Comparison of ENCODE assay signal across 8 mouse cellular contexts in the genomic region with DNA sequence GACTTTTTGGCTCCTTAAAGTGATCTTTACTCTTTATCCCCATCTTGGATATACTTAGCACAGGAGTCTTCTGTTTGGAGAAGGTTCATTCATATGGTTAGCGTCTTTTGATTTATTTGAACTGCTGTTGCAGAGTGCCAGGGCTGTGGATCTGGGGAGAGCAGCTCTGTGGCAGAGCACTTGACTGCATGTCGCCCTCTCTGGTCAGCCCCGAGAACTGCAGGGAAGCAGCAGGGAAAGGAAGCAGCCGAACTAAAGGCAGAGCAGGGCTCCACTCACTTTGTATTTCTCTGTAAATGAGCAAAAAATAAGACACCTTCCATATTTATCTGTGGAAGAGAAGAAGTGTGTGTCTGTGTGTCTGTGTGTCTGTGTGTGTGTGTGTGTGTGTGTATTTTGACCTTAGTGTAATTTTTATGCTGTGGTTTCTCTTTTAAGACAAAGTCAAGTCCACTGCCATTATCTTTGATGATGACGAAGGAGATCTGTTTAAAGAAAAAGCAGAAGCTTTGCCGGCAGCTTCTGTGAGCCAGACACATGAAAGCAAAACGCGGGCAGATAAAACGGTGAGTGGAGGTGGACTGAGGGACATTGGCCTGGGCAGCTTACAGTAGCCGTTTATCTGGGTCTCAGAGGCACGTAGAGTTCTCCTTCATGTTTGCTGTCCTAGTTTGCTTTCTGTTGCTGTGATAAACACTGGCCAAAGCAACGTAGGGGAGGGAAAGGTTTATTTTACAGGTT. TPM values are rescaled to one million over a fixed set of nuclear protein-coding genes. Genes with fewer than 3 reads are reported as not detected.
A peak's percentile ranks its signal among the peaks of the same experiment; 100 is the strongest.
DNase-seq lines count a peak whose midpoint lies in the region; ATAC-seq and TF ChIP-seq lines count a peak whose summit lies in the region.

No protein-coding gene starts in this region.

- no peaks in the 10 kb centered on the region for H3K4me1 ChIP-seq in kidney, postnatal 0 days (replicated peaks; ENCODE audit: insufficient read depth, low read length)
- 0 out of 2 replicates have a peak, but pooled peaks cover 6% of the 10 kb centered on the region for H3K4me1 ChIP-seq in liver, embryonic 12.5 days

- no peak overlapping the region for H3K9ac ChIP-seq in kidney, postnatal 0 days (ENCODE audit: low read depth, low read length)
- no peak overlapping the region for H3K9ac ChIP-seq in liver, embryonic 12.5 days

- TF ChIP-seq CTCF in kidney, postnatal 0 days (IDR thresholded peaks at IDR 0.05; ENCODE audit: low read depth): peak; percentile 82

- no peak for ATAC-seq in kidney, postnatal 0 days (replicated peaks; ENCODE audit: low FRiP score, low read depth)
- 0 out of 2 replicates have a peak, but pooled peaks have one; percentile 40 for ATAC-seq in liver, embryonic 12.5 days

- no peaks in the 10 kb centered on the region for H3K27me3 ChIP-seq in kidney, postnatal 0 days (ENCODE audit: insufficient read depth, low read length)
- H3K27me3 ChIP-seq in liver, embryonic 12.5 days (replicated peaks): no peaks in the 10 kb centered on the region

- 64% methylated on average over 12 of the region's 12 CpGs for WGBS in kidney, postnatal 0 days
- 47% methylated on average over 12 of the region's 12 CpGs for WGBS in liver, embryonic 12.5 days (ENCODE audit: insufficient replicate concordance)

- no peak overlapping the region for H3K4me3 ChIP-seq in kidney, postnatal 0 days (replicated peaks; ENCODE audit: low read depth, low read length)
- H3K4me3 ChIP-seq in liver, embryonic 12.5 days: no peak overlapping the region

- no peaks in the 10 kb centered on the region for H3K9me3 ChIP-seq in kidney, postnatal 0 days (replicated peaks; ENCODE audit: low read length)
- H3K9me3 ChIP-seq in liver, embryonic 12.5 days (replicated peaks): no peaks in the 10 kb centered on the region

- peaks cover 49% of the 10 kb centered on the region for H3K36me3 ChIP-seq in kidney, postnatal 0 days (ENCODE audit: insufficient read depth, low read length)
- peaks cover 68% of the 10 kb centered on the region for H3K36me3 ChIP-seq in liver, embryonic 12.5 days

- H3K27ac ChIP-seq in kidney, postnatal 0 days: no peak overlapping the region
- peak overlapping the region; percentile 3; the same call in 1 of the 2 replicates for H3K27ac ChIP-seq in liver, embryonic 12.5 days

- peak; percentile 31 to 54 for DNase-seq in urinary bladder, adult 18-20 months (ENCODE audit: low spot score in 2 of 2)
- no peak for DNase-seq in urinary bladder, postnatal 10 days (ENCODE audit: low spot score)
- peak; percentile 44 for DNase-seq in cerebellum, adult 11-12 months
- peak; percentile 52 to 87 for DNase-seq in frontal cortex, adult 2 months (ENCODE audit: extremely low spot score in 1 of 2, low spot score in 1 of 2)
- peak; percentile 75 for DNase-seq in kidney, postnatal 0 days (ENCODE audit: low spot score)
- DNase-seq in ovary, adult 18-20 months (ENCODE audit: low spot score): peak; percentile 36
- DNase-seq in thymus, postnatal 0 days (ENCODE audit: low spot score): peak; percentile 68

- no peak overlapping the region for H3K4me2 ChIP-seq in kidney, postnatal 0 days (ENCODE audit: low read length)
- peak overlapping the region; percentile 30 for H3K4me2 ChIP-seq in liver, embryonic 12.5 days

RNA-seq across cellular contexts. Expression of a gene that starts 21.1 kb away (rescaled TPM):
- 124 and 134 TPM in 2 replicates for polyA plus RNA-seq in frontal cortex, adult 2 months (2012; rRNA removed)
- polyA plus RNA-seq in kidney, postnatal 0 days (2015; fragmentation: Nextera tagmentation; extraction: Ambion mirVana): 40.5 and 49.2 TPM in 2 replicates
- 18.7 and 18.9 TPM in 2 replicates for polyA plus RNA-seq in liver, embryonic 12.5 days (2016; fragmentation: Nextera tagmentation; extraction: Ambion mirVana)
- polyA plus RNA-seq in thymus, postnatal 0 days (2015; fragmentation: Nextera tagmentation; extraction: Ambion mirVana): 27.1 and 30.0 TPM in 2 replicates

RNA-seq across cellular contexts. Expression of a gene that starts 35.1 kb away (rescaled TPM):
- 5.6 and 6.4 TPM in 2 replicates for polyA plus RNA-seq in frontal cortex, adult 2 months (2012; rRNA removed)
- 4.9 and 5.7 TPM in 2 replicates for polyA plus RNA-seq in kidney, postnatal 0 days (2015; fragmentation: Nextera tagmentation; extraction: Ambion mirVana)
- 6.1 and 6.6 TPM in 2 replicates for polyA plus RNA-seq in liver, embryonic 12.5 days (2016; fragmentation: Nextera tagmentation; extraction: Ambion mirVana)
- polyA plus RNA-seq in thymus, postnatal 0 days (2015; fragmentation: Nextera tagmentation; extraction: Ambion mirVana): 7.0 and 9.2 TPM in 2 replicates

RNA-seq across cellular contexts. Expression of a gene that starts 35.7 kb away (rescaled TPM):
- polyA plus RNA-seq in frontal cortex, adult 2 months (2012; rRNA removed): 47.8 and 50.4 TPM in 2 replicates
- 6.9 and 7.6 TPM in 2 replicates for polyA plus RNA-seq in kidney, postnatal 0 days (2015; fragmentation: Nextera tagmentation; extraction: Ambion mirVana)
- polyA plus RNA-seq in liver, embryonic 12.5 days (2016; fragmentation: Nextera tagmentation; extraction: Ambion mirVana): 3.9 and 5.3 TPM in 2 replicates
- 7.8 and 11.1 TPM in 2 replicates for polyA plus RNA-seq in thymus, postnatal 0 days (2015; fragmentation: Nextera tagmentation; extraction: Ambion mirVana)
